Comparison of ENCODE assay signal across 15 mouse cellular contexts in genomic region chr9:123185546-123185945, GRCm38 (mm10). TPM values are rescaled to one million over a fixed set of nuclear protein-coding genes. Genes with fewer than 3 reads are reported as not detected.
"Had no signal": no experiment of that assay in that cellular context is flagged by ENCODE, and none has a peak within 500 bp of the region (broad histone marks: within the 10 kb centered on the region; RNA-seq: fewer than 3 reads in every experiment).

No protein-coding gene starts in this region.

- DNase-seq: kidney, adult 11 months; kidney, adult 8-10 months; kidney, postnatal 10 days; kidney, postnatal 36 days; left cerebral cortex, postnatal 4 days; lung, adult 18-20 months; lung, postnatal 10 days; lung, postnatal 36 days; right cerebral cortex, adult 18-20 months; right cerebral cortex, postnatal 14 days; right cerebral cortex, postnatal 4 days; thymus, postnatal 25 days had no signal

- ATAC-seq: liver, embryonic 12.5 days; midbrain, embryonic 15.5 days had no signal

RNA-seq across cellular contexts. Expression of gene Cdcp1, which starts 30.3 kb away (rescaled TPM):
- total RNA-seq: layer of hippocampus, postnatal 14 days had no signal
